Mouse (Mus musculus): Measurements from ENCODE around the gene Tiam1. TPM values are rescaled to one million over a fixed set of nuclear protein-coding genes. Genes with fewer than 3 reads are reported as not detected.

Gene Tiam1
- polyA plus RNA-seq, 1 experiment from 2014 or later, result 59.7 TPM

- H3K27ac ChIP-seq, result no peak overlapping the region
- no peak overlapping the region for H3K4me2 ChIP-seq
- H3K4me1 ChIP-seq (replicated peaks), result peaks cover 26% of the 10 kb centered on the region
- no peak for ATAC-seq (ENCODE audit: insufficient number of reproducible peaks, insufficient read depth, low FRiP score, low TSS enrichment, low read depth)
- peaks cover 15% of the 10 kb centered on the region; the same call in 1 of the 2 replicates for H3K36me3 ChIP-seq
- WGBS, result 49% methylated on average over 2 of the region's 3 CpGs
- no peak overlapping the region for H3K9ac ChIP-seq (replicated peaks)
- H3K27me3 ChIP-seq, result no peaks in the 10 kb centered on the region
- H3K9me3 ChIP-seq, result no peaks in the 10 kb centered on the region
- no peak overlapping the region for H3K4me3 ChIP-seq (replicated peaks)
Measured at GRCm38 (mm10) chr16:90109500-90109899, 34.1 kb downstream of the Tiam1 start.

- Histone ChIP-seq H3K4me3 (replicated peaks) (no peak overlapping the region), H3K36me3 (peaks cover 19% of the 10 kb centered on the region; the same call in 1 of the 2 replicates), H3K9me3 (no peaks in the 10 kb centered on the region), H3K4me1 (replicated peaks) (peaks cover 24% of the 10 kb centered on the region), H3K9ac (replicated peaks) (no peak overlapping the region), H3K27me3 (no peaks in the 10 kb centered on the region), H3K27ac (no peak overlapping the region), H3K4me2 (no peak overlapping the region)
- WGBS, result 66% methylated on average over 15 of the region's 15 CpGs
- no peak for ATAC-seq (ENCODE audit: insufficient number of reproducible peaks, insufficient read depth, low FRiP score, low TSS enrichment, low read depth)
Measured at GRCm38 (mm10) chr16:90104714-90105459, 38.7 kb downstream of the Tiam1 start.

GRCm38 (mm10) chr16:90103726-90104125 is 39.8 kb downstream of the Tiam1 start:
- no peak overlapping the region for H3K4me2 ChIP-seq
- H3K9ac ChIP-seq (replicated peaks), result no peak overlapping the region
- H3K27me3 ChIP-seq, result no peaks in the 10 kb centered on the region
- H3K4me3 ChIP-seq (replicated peaks), result no peak overlapping the region
- peaks cover 20% of the 10 kb centered on the region for H3K4me1 ChIP-seq (replicated peaks)
- no peak for ATAC-seq (ENCODE audit: insufficient number of reproducible peaks, insufficient read depth, low FRiP score, low TSS enrichment, low read depth)
- no peak overlapping the region for H3K27ac ChIP-seq
- WGBS, result 90% methylated on average over 2 of the region's 2 CpGs
- H3K9me3 ChIP-seq, result no peaks in the 10 kb centered on the region
- H3K36me3 ChIP-seq, result peaks cover 19% of the 10 kb centered on the region; the same call in 1 of the 2 replicates

GRCm38 (mm10) chr16:90102596-90102995 is 41.0 kb downstream of the Tiam1 start:
- Histone ChIP-seq H3K4me2 (no peak overlapping the region), H3K27ac (no peak overlapping the region), H3K4me1 (replicated peaks) (peaks cover 28% of the 10 kb centered on the region), H3K9me3 (no peaks in the 10 kb centered on the region), H3K4me3 (replicated peaks) (no peak overlapping the region), H3K36me3 (peaks cover 17% of the 10 kb centered on the region; the same call in 1 of the 2 replicates), H3K27me3 (no peaks in the 10 kb centered on the region), H3K9ac (replicated peaks) (no peak overlapping the region)
- 84% methylated on average over 7 of the region's 7 CpGs for WGBS
- ATAC-seq (ENCODE audit: insufficient number of reproducible peaks, insufficient read depth, low FRiP score, low TSS enrichment, low read depth), result no peak

GRCm38 (mm10) chr16:90098191-90098605 is 45.4 kb downstream of the Tiam1 start:
- Histone ChIP-seq H3K9ac (replicated peaks) (no peak overlapping the region), H3K36me3 (peaks cover 4% of the 10 kb centered on the region; the same call in 1 of the 2 replicates), H3K27ac (no peak overlapping the region), H3K9me3 (no peaks in the 10 kb centered on the region), H3K4me2 (no peak overlapping the region), H3K27me3 (no peaks in the 10 kb centered on the region), H3K4me3 (replicated peaks) (no peak overlapping the region), H3K4me1 (replicated peaks) (peaks cover 34% of the 10 kb centered on the region)
- 74% methylated on average over 11 of the region's 11 CpGs for WGBS
- ATAC-seq (ENCODE audit: insufficient number of reproducible peaks, insufficient read depth, low FRiP score, low TSS enrichment, low read depth), result no peak

- no peak overlapping the region for H3K4me2 ChIP-seq
- H3K27ac ChIP-seq, result no peak overlapping the region
- no peak overlapping the region for H3K9ac ChIP-seq (replicated peaks)
- peaks cover 37% of the 10 kb centered on the region for H3K4me1 ChIP-seq (replicated peaks)
- peaks cover 4% of the 10 kb centered on the region; the same call in 1 of the 2 replicates for H3K36me3 ChIP-seq
- 84% methylated on average over 3 of the region's 3 CpGs for WGBS
- no peaks in the 10 kb centered on the region for H3K27me3 ChIP-seq
- no peak overlapping the region for H3K4me3 ChIP-seq (replicated peaks)
- ATAC-seq (ENCODE audit: insufficient number of reproducible peaks, insufficient read depth, low FRiP score, low TSS enrichment, low read depth), result no peak
- H3K9me3 ChIP-seq, result no peaks in the 10 kb centered on the region
Measured at GRCm38 (mm10) chr16:90097769-90098168, 45.8 kb downstream of the Tiam1 start.

GRCm38 (mm10) chr16:90096011-90096410 is 47.6 kb downstream of the Tiam1 start:
- Histone ChIP-seq H3K4me1 (replicated peaks) (peaks cover 41% of the 10 kb centered on the region), H3K9me3 (no peaks in the 10 kb centered on the region), H3K9ac (replicated peaks) (no peak overlapping the region), H3K4me3 (replicated peaks) (no peak overlapping the region), H3K4me2 (no peak overlapping the region), H3K36me3 (no peaks in the 10 kb centered on the region; the same call in 1 of the 2 replicates), H3K27me3 (no peaks in the 10 kb centered on the region), H3K27ac (no peak overlapping the region)
- WGBS, result 85% methylated on average over 5 of the region's 5 CpGs
- no peak for ATAC-seq (ENCODE audit: insufficient number of reproducible peaks, insufficient read depth, low FRiP score, low TSS enrichment, low read depth)

- Histone ChIP-seq H3K9me3 (no peaks in the 10 kb centered on the region), H3K27me3 (no peaks in the 10 kb centered on the region), H3K4me1 (replicated peaks) (peaks cover 32% of the 10 kb centered on the region), H3K27ac (no peak overlapping the region), H3K9ac (replicated peaks) (no peak overlapping the region), H3K4me2 (no peak overlapping the region), H3K4me3 (replicated peaks) (no peak overlapping the region), H3K36me3 (peaks cover 8% of the 10 kb centered on the region; the same call in 1 of the 2 replicates)
- no peak for ATAC-seq (ENCODE audit: insufficient number of reproducible peaks, insufficient read depth, low FRiP score, low TSS enrichment, low read depth)
- WGBS, result 79% methylated on average over 9 of the region's 9 CpGs
Measured at GRCm38 (mm10) chr16:90093015-90093414, 50.6 kb downstream of the Tiam1 start.

GRCm38 (mm10) chr16:90091906-90092305 is 51.7 kb downstream of the Tiam1 start:
- Histone ChIP-seq H3K36me3 (peaks cover 8% of the 10 kb centered on the region; the same call in 1 of the 2 replicates), H3K9ac (replicated peaks) (no peak overlapping the region), H3K4me1 (replicated peaks) (peaks cover 29% of the 10 kb centered on the region), H3K4me3 (replicated peaks) (no peak overlapping the region), H3K27me3 (no peaks in the 10 kb centered on the region), H3K4me2 (no peak overlapping the region), H3K9me3 (no peaks in the 10 kb centered on the region), H3K27ac (no peak overlapping the region)
- ATAC-seq (ENCODE audit: insufficient number of reproducible peaks, insufficient read depth, low FRiP score, low TSS enrichment, low read depth), result no peak
- WGBS, result 77% methylated on average over 1 of the region's 1 CpGs

GRCm38 (mm10) chr16:90091112-90091720 is 52.4 kb downstream of the Tiam1 start:
- Histone ChIP-seq H3K9ac (replicated peaks) (no peak overlapping the region), H3K27me3 (no peaks in the 10 kb centered on the region), H3K4me1 (replicated peaks) (peaks cover 29% of the 10 kb centered on the region), H3K4me2 (no peak overlapping the region), H3K36me3 (peaks cover 8% of the 10 kb centered on the region; the same call in 1 of the 2 replicates), H3K9me3 (no peaks in the 10 kb centered on the region), H3K4me3 (replicated peaks) (no peak overlapping the region), H3K27ac (no peak overlapping the region)
- WGBS, result 71% methylated on average over 11 of the region's 11 CpGs
- no peak for ATAC-seq (ENCODE audit: insufficient number of reproducible peaks, insufficient read depth, low FRiP score, low TSS enrichment, low read depth)

- H3K4me3 ChIP-seq (replicated peaks), result no peak overlapping the region
- H3K4me1 ChIP-seq (replicated peaks), result peaks cover 23% of the 10 kb centered on the region
- H3K9ac ChIP-seq (replicated peaks), result no peak overlapping the region
- WGBS, result 94% methylated on average over 13 of the region's 13 CpGs
- no peaks in the 10 kb centered on the region for H3K9me3 ChIP-seq
- no peak for ATAC-seq (ENCODE audit: insufficient number of reproducible peaks, insufficient read depth, low FRiP score, low TSS enrichment, low read depth)
- no peak overlapping the region for H3K4me2 ChIP-seq
- H3K27me3 ChIP-seq, result no peaks in the 10 kb centered on the region
- H3K27ac ChIP-seq, result no peak overlapping the region
- H3K36me3 ChIP-seq, result peaks cover 8% of the 10 kb centered on the region; the same call in 1 of the 2 replicates
Measured at GRCm38 (mm10) chr16:90090368-90090767, 53.2 kb downstream of the Tiam1 start.
